Mouse (Mus musculus) right cerebral cortex, adult 2 months (tissue): ENCODE results near the gene Dxo.

ENCODE experiments used
- DNase-seq, 2 experiments: peaks; one replicate each; pipeline ENCODE4 v3.0.0; 2021 to 2022; ENCODE audit warnings: low spot score in 2 of 2

The Dxo gene

DNA sequence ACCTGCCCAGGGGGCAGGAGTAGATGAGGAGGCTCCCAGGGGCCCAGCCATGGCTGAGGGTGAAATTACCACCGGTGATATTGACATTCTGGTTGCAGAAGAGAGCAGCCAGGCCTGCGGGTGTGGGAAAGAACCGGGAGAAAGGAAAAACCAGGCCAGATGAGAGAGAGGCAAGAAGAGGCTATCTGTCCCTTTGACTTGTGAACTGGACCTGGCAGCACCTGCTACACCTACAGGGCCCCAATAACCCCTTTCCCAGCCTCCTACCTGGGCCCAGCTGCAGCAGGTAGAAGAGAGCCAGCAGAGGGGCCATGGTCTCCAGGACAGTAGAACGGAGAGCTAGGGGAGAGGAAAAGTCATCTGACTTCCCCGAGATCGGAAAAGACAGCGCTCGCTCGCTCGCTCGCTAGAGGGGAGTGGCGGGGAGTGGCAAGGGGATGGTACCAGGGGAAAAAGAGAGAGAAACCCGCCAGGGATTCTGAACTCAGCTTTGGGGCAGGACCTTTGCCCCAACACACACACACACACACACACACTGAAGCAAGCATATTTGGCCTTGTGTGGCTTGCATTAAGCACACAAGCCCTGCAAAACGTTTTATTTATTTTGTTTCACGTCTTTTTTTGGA lies 45.0 kb downstream of the Dxo start, which contains the start of gene Gm20547:
Gene Gm20547, minus strand, starts transcription at position 360 of the 628 bp plus-strand sequence.
- DNase-seq, result no peak

DNA sequence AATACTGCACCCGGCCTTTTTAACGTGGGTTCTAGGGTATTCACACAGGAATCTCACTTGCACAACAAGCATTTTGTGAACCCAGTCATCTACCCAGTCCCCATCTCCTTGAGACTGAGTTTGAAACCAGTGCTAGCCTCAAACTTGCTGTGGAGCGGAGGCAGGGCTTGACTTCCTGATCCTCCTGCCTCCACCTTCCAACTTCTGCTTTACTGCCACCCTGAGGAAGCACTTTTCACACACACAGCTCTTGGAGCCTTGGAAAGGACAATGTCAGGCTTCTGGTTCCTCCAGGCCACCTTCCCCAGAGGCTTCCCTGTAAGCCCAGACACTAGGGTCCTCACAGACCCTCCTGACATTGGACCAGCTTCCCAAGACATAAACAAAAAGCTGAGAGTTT lies 46.5 kb downstream of the Dxo start:
- no peak for DNase-seq

GRCm38 (mm10) chr17:34884704-34885103 lies 47.9 kb downstream of the Dxo start:
- DNase-seq, result no peak

DNA sequence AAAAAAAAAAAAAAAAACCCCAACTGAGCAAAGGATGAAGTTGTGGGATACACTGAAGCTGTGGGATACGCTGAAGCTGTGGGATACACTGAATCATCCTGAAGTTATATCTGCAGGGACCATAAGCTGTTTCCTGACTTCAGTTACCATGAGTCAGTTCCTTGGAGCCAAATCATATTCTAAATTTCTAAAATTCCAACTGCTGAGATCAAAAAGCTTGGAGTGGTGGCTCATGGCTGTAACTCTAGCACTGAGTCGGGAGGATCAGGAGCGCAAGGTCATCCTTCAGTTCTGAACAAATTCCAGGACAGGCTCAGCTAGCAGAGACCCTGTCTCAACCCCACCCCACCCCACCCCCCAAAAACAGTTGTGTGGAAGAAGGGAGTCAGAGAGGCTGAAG lies 48.8 kb downstream of the Dxo start:
- DNase-seq, result no peak

- DNase-seq, result no peak
Measured at GRCm38 (mm10) chr17:34887942-34888341, 51.1 kb downstream of the Dxo start.
